Mouse (Mus musculus) intestine, embryonic 16.5 days (tissue): ENCODE results near the gene Tead1. TPM values are rescaled to one million over a fixed set of nuclear protein-coding genes. Genes with fewer than 3 reads are reported as not detected.

ENCODE experiments used
- ATAC-seq: fragments of 200-750 bp; cut with Nextera tagmentation; 2 replicates; pipeline ENCODE4 v1.8.0; 2017; ENCODE audit warnings: moderate TSS enrichment, moderate library complexity
- H3K27ac ChIP-seq: fragments of 300-500 bp; sonication (generic); 2 replicates; pipeline ENCODE4 v1.5.1; 2014; ENCODE audit warnings: mild to moderate bottlenecking, low read length
- H3K27me3 ChIP-seq: fragments of 300-500 bp; sonication (generic); replicated peaks from 2 replicates; pipeline ENCODE4 v1.6.1; 2014; ENCODE audit warnings: low read length, control low read depth, mixed read lengths; ENCODE audit not compliant: control insufficient read depth, insufficient read depth
- H3K36me3 ChIP-seq: fragments of 300-500 bp; sonication (generic); 2 replicates; pipeline ENCODE4 v1.6.1; 2014; ENCODE audit warnings: low read length, control low read depth; ENCODE audit not compliant: control insufficient read depth, insufficient read depth
- H3K4me1 ChIP-seq: fragments of 300-500 bp; sonication (generic); 2 replicates; pipeline ENCODE4 v1.6.1; 2014; ENCODE audit warnings: low read length, control low read depth, mixed read lengths; ENCODE audit not compliant: control insufficient read depth, insufficient read depth
- H3K4me2 ChIP-seq: fragments of 300-500 bp; sonication (generic); 2 replicates; pipeline ENCODE4 v1.6.1; 2014; ENCODE audit warnings: low read depth, low read length, control low read depth
- H3K4me3 ChIP-seq: fragments of 300-500 bp; sonication (generic); 2 replicates; pipeline ENCODE4 v1.5.1; 2014; ENCODE audit warnings: mild to moderate bottlenecking, low read length
- H3K9ac ChIP-seq: fragments of 300-500 bp; sonication (generic); 2 replicates; pipeline ENCODE4 v1.6.1; 2014; ENCODE audit warnings: low read depth, low read length
- H3K9me3 ChIP-seq: fragments of 300-500 bp; sonication (generic); 2 replicates; pipeline ENCODE4 v1.6.1; 2016; ENCODE audit warnings: low read length, control low read depth; ENCODE audit not compliant: control insufficient read depth
- WGBS: fragments of 180-500 bp; shearing (Covaris S2); extraction: QIAGEN DNeasy Blood & Tissue Kit; methylation state at CpG from one replicate; pipeline ENCODE4 v1.1.7; 2014; 5-methylcytosine and 5-hydroxymethylcytosine counted together
- polyA plus RNA-seq: library from polyadenylated mRNA; unstranded; fragments of >200 nt; fragmentation: Nextera tagmentation; extraction: Ambion mirVana; gene quantifications from 2 replicates; pipeline ENCODE4 v1.2.1, GENCODE M21; 2015

Tead1 gene
- polyA plus RNA-seq, 1 experiment from 2014 or later: 10.9 TPM

- no peak for ATAC-seq
- WGBS: 25% methylated on average over 23 of the region's 23 CpGs
- no peaks in the 10 kb centered on the region for H3K9me3 ChIP-seq
- peaks cover 50% of the 10 kb centered on the region for H3K4me1 ChIP-seq
- peak overlapping the region; percentile 21; the same call in 1 of the 2 replicates for H3K4me2 ChIP-seq
- no peak overlapping the region for H3K4me3 ChIP-seq
- H3K27me3 ChIP-seq: no peaks in the 10 kb centered on the region
- H3K27ac ChIP-seq: 0 out of 2 replicates have a peak overlapping the region, but pooled peaks have one; percentile 12
- no peaks in the 10 kb centered on the region for H3K36me3 ChIP-seq
- H3K9ac ChIP-seq: no peak overlapping the region
Observed at GRCm38 (mm10) chr7:112684626-112685561, 5.8 kb downstream of the Tead1 start.

GRCm38 (mm10) chr7:112685993-112686392 lies 6.9 kb downstream of the Tead1 start:
- H3K9ac ChIP-seq: peak overlapping the region; percentile 25; the same call in 1 of the 2 replicates
- ATAC-seq: no peak
- 70% methylated on average over 3 of the region's 3 CpGs for WGBS
- no peaks in the 10 kb centered on the region for H3K9me3 ChIP-seq
- no peaks in the 10 kb centered on the region for H3K36me3 ChIP-seq
- H3K27me3 ChIP-seq: no peaks in the 10 kb centered on the region
- no peak overlapping the region for H3K4me2 ChIP-seq
- no peak overlapping the region for H3K27ac ChIP-seq
- peaks cover 61% of the 10 kb centered on the region for H3K4me1 ChIP-seq
- no peak overlapping the region for H3K4me3 ChIP-seq

- Histone ChIP-seq H3K4me2 (0 out of 2 replicates have a peak overlapping the region, but pooled peaks have one; percentile 6), H3K4me1 (peaks cover 66% of the 10 kb centered on the region), H3K27ac (0 out of 2 replicates have a peak overlapping the region, but pooled peaks have one; percentile 17), H3K9ac (no peak overlapping the region), H3K27me3 (no peaks in the 10 kb centered on the region), H3K4me3 (no peak overlapping the region), H3K36me3 (no peaks in the 10 kb centered on the region), H3K9me3 (no peaks in the 10 kb centered on the region)
- no peak for ATAC-seq
- 41% methylated on average over 10 of the region's 10 CpGs for WGBS
Observed at GRCm38 (mm10) chr7:112686586-112686985, 7.5 kb downstream of the Tead1 start.

- Histone ChIP-seq H3K4me2 (no peak overlapping the region), H3K27me3 (no peaks in the 10 kb centered on the region), H3K9me3 (no peaks in the 10 kb centered on the region), H3K4me1 (peaks cover 75% of the 10 kb centered on the region), H3K9ac (no peak overlapping the region), H3K36me3 (no peaks in the 10 kb centered on the region), H3K27ac (peak overlapping the region; percentile 47), H3K4me3 (no peak overlapping the region)
- peak; percentile 34; the same call in 1 of the 2 replicates for ATAC-seq
- 30% methylated on average over 9 of the region's 9 CpGs for WGBS
Observed at GRCm38 (mm10) chr7:112688425-112689001, 9.4 kb downstream of the Tead1 start.

GRCm38 (mm10) chr7:112690836-112691781 lies 12.0 kb downstream of the Tead1 start:
- H3K9me3 ChIP-seq: no peaks in the 10 kb centered on the region
- WGBS: 27% methylated on average over 7 of the region's 7 CpGs
- peak; percentile 53 for ATAC-seq
- peak overlapping the region; percentile 22; the same call in 1 of the 2 replicates for H3K27ac ChIP-seq
- H3K4me1 ChIP-seq: peaks cover 72% of the 10 kb centered on the region
- no peaks in the 10 kb centered on the region for H3K36me3 ChIP-seq
- no peak overlapping the region for H3K4me2 ChIP-seq
- no peak overlapping the region for H3K4me3 ChIP-seq
- no peak overlapping the region for H3K9ac ChIP-seq
- no peaks in the 10 kb centered on the region for H3K27me3 ChIP-seq

GRCm38 (mm10) chr7:112693566-112693965 lies 14.4 kb downstream of the Tead1 start:
- no peak for ATAC-seq
- H3K9me3 ChIP-seq: no peaks in the 10 kb centered on the region
- WGBS: 61% methylated on average over 10 of the region's 10 CpGs
- H3K27me3 ChIP-seq: no peaks in the 10 kb centered on the region
- no peak overlapping the region for H3K4me2 ChIP-seq
- H3K27ac ChIP-seq: no peak overlapping the region
- H3K4me1 ChIP-seq: peaks cover 78% of the 10 kb centered on the region
- no peaks in the 10 kb centered on the region for H3K36me3 ChIP-seq
- no peak overlapping the region for H3K4me3 ChIP-seq
- H3K9ac ChIP-seq: no peak overlapping the region

GRCm38 (mm10) chr7:112696777-112697161 lies 17.7 kb downstream of the Tead1 start:
- Histone ChIP-seq H3K4me1 (peaks cover 59% of the 10 kb centered on the region), H3K4me2 (peak overlapping the region; percentile 26; the same call in 1 of the 2 replicates), H3K4me3 (no peak overlapping the region), H3K27me3 (no peaks in the 10 kb centered on the region), H3K36me3 (no peaks in the 10 kb centered on the region), H3K27ac (peak overlapping the region; percentile 86), H3K9me3 (no peaks in the 10 kb centered on the region), H3K9ac (peak overlapping the region; percentile 52; the same call in 1 of the 2 replicates)
- WGBS: 31% methylated on average over 4 of the region's 4 CpGs
- peak; percentile 18 for ATAC-seq

- Histone ChIP-seq H3K27ac (peak overlapping the region; percentile 86), H3K4me3 (no peak overlapping the region), H3K9me3 (no peaks in the 10 kb centered on the region), H3K4me2 (peak overlapping the region; percentile 31), H3K4me1 (peaks cover 54% of the 10 kb centered on the region), H3K36me3 (no peaks in the 10 kb centered on the region), H3K9ac (peak overlapping the region; percentile 52; the same call in 1 of the 2 replicates), H3K27me3 (no peaks in the 10 kb centered on the region)
- peak; percentile 72 for ATAC-seq
- 9% methylated on average over 10 of the region's 10 CpGs for WGBS
Observed at GRCm38 (mm10) chr7:112697162-112697841, 18.2 kb downstream of the Tead1 start.
